Mouse (Mus musculus): Measurements from ENCODE around the gene Pdcd5. TPM values are rescaled to one million over a fixed set of nuclear protein-coding genes. Genes with fewer than 3 reads are reported as not detected.
A peak's percentile ranks its signal among the peaks of the same experiment; 100 is the strongest.

Pdcd5 gene
- total and polyA plus RNA-seq, 2 experiments from 2014 or later: 24.5 to 278 TPM

DNA sequence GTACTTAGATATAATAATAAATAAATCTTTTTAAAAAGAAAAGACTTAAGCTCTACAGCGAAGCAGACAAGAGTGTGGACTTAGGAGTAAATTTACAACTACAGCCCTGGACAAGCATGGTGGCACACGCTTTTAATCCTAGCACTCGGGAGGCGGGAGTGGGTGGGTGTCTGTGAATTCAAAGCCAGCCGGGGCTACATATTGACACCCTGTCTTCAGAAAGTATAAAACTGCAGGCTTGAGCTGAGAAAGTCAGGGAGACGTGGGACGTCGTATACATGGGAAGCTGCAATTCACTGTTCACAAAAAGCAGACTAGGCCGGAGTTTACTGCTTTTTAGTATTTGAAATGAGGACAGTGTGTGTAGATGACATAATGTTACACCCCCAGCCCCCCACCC, 10.4 kb downstream of the Pdcd5 start:
- TF ChIP-seq CTCF (IDR thresholded peaks at IDR 0.05; ENCODE audit: low read depth): no peak
- TF ChIP-seq EP300 (IDR thresholded peaks at IDR 0.05; ENCODE audit: low read depth): no peak
- H3K9me3 ChIP-seq (replicated peaks; ENCODE audit: control insufficient read depth, low read length): no peaks in the 10 kb centered on the region
- no peak for DNase-seq (ENCODE audit: low spot score)
- H3K27me3 ChIP-seq (ENCODE audit: control insufficient read depth, insufficient read depth, low read length): no peaks in the 10 kb centered on the region
- no peaks in the 10 kb centered on the region for H3K4me1 ChIP-seq (ENCODE audit: control insufficient read depth, insufficient read depth)
- H3K27ac ChIP-seq (ENCODE audit: low read depth): no peak overlapping the region
- no peak overlapping the region for H3K4me2 ChIP-seq (ENCODE audit: low read depth, low read length)
- H3K4me3 ChIP-seq (ENCODE audit: low read depth, low read length): no peak overlapping the region
- no peak for ATAC-seq (ENCODE audit: insufficient read depth, low read depth)
- WGBS: 94% methylated on average over 9 of the region's 9 CpGs
- no peak overlapping the region for H3K9ac ChIP-seq (replicated peaks; ENCODE audit: low read depth, low read length)
- peaks cover 63% of the 10 kb centered on the region for H3K36me3 ChIP-seq (replicated peaks; ENCODE audit: control insufficient read depth, insufficient read depth, low read length)

DNA sequence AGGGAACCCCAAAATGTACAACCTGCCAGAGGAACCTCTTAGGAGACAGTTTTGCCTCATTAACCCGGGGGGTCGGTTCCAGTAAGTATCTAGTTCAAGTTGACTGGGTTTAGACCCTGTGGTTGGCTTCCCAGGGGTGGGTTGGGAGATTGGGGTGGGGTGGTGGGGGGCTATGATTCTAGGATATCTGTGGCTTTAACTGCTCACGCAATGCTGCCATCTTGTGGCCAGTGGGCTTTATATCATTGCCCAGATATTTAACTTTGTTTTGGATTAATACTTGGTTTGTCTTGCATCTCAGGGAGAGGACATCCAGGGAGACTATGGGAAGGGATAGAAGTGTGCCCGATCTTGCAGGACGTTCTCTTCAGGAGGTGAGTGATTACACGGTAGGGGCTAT, 11.1 kb downstream of the Pdcd5 start:
- Histone ChIP-seq H3K27ac (ENCODE audit: low read depth) (no peak overlapping the region), H3K4me1 (ENCODE audit: control insufficient read depth, insufficient read depth) (no peaks in the 10 kb centered on the region), H3K36me3 (replicated peaks; ENCODE audit: control insufficient read depth, insufficient read depth, low read length) (peaks cover 62% of the 10 kb centered on the region), H3K9me3 (replicated peaks; ENCODE audit: control insufficient read depth, low read length) (no peaks in the 10 kb centered on the region), H3K27me3 (ENCODE audit: control insufficient read depth, insufficient read depth, low read length) (no peaks in the 10 kb centered on the region), H3K4me3 (ENCODE audit: low read depth, low read length) (no peak overlapping the region), H3K4me2 (ENCODE audit: low read depth, low read length) (no peak overlapping the region), H3K9ac (replicated peaks; ENCODE audit: low read depth, low read length) (no peak overlapping the region)
- no peak for ATAC-seq (ENCODE audit: insufficient read depth, low read depth)
- no peak for DNase-seq (ENCODE audit: low spot score)
- TF ChIP-seq EP300 (IDR thresholded peaks at IDR 0.05; ENCODE audit: low read depth): no peak
- peak; percentile 54 for TF ChIP-seq CTCF (IDR thresholded peaks at IDR 0.05; ENCODE audit: low read depth)
- 51% methylated on average over 6 of the region's 6 CpGs for WGBS

DNA sequence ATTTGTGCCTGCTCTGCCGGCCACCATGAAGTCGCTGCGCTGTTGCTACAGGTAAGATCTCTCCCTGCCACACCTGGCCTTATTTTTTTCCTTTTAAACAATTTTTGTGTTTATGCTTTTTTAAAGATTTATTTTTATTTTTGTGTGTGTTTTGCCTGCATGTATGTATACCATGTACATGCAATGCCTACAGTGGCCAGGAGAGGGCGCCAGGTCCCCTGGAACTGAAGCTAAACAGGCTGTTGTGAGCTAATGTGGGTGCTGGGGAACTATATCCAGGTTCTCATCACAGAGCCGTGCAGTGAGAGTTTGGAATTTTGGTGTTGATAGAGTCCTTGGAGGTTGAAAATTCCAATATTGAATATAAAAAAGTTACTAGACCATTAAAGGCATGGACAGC, 18.8 kb downstream of the Pdcd5 start:
- TF ChIP-seq EP300 (IDR thresholded peaks at IDR 0.05; ENCODE audit: low read depth): no peak
- peak; percentile 57 for TF ChIP-seq CTCF (IDR thresholded peaks at IDR 0.05; ENCODE audit: low read depth)
- Histone ChIP-seq H3K27ac (ENCODE audit: low read depth) (no peak overlapping the region), H3K27me3 (ENCODE audit: control insufficient read depth, insufficient read depth, low read length) (no peaks in the 10 kb centered on the region), H3K36me3 (replicated peaks; ENCODE audit: control insufficient read depth, insufficient read depth, low read length) (peaks cover 60% of the 10 kb centered on the region), H3K9ac (replicated peaks; ENCODE audit: low read depth, low read length) (no peak overlapping the region), H3K4me1 (ENCODE audit: control insufficient read depth, insufficient read depth) (no peaks in the 10 kb centered on the region), H3K9me3 (replicated peaks; ENCODE audit: control insufficient read depth, low read length) (no peaks in the 10 kb centered on the region), H3K4me2 (ENCODE audit: low read depth, low read length) (no peak overlapping the region), H3K4me3 (ENCODE audit: low read depth, low read length) (no peak overlapping the region)
- DNase-seq (ENCODE audit: low spot score) (no peak), ATAC-seq (ENCODE audit: insufficient read depth, low read depth) (no peak)
- 74% methylated on average over 5 of the region's 5 CpGs for whole genome bisulfite sequencing

DNA sequence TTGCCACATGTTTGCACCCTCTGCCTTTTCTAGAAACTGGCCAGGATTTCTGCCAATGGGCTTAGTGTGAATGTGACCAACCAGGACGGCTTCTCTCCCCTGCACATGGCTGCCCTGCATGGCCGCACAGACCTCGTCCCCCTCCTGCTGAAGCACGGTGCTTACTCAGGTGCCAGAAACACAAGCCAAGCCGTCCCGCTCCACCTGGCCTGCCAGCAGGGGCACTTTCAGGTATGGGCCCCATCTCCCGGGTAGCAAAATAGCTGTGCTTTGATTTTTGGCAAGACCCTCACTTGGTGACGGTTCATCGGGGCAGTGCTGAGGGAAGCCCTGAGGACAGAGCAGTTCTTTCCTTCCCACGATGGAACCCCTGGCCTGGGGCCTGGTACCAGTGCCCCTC, 19.9 kb downstream of the Pdcd5 start:
- DNase-seq (ENCODE audit: low spot score) (no peak), ATAC-seq (ENCODE audit: insufficient read depth, low read depth) (no peak)
- H3K4me3 ChIP-seq (ENCODE audit: low read depth, low read length): no peak overlapping the region
- H3K27ac ChIP-seq (ENCODE audit: low read depth): no peak overlapping the region
- peaks cover 64% of the 10 kb centered on the region for H3K36me3 ChIP-seq (replicated peaks; ENCODE audit: control insufficient read depth, insufficient read depth, low read length)
- no peaks in the 10 kb centered on the region for H3K4me1 ChIP-seq (ENCODE audit: control insufficient read depth, insufficient read depth)
- no peak for TF ChIP-seq CTCF (IDR thresholded peaks at IDR 0.05; ENCODE audit: low read depth)
- no peak for TF ChIP-seq EP300 (IDR thresholded peaks at IDR 0.05; ENCODE audit: low read depth)
- H3K4me2 ChIP-seq (ENCODE audit: low read depth, low read length): no peak overlapping the region
- no peak overlapping the region for H3K9ac ChIP-seq (replicated peaks; ENCODE audit: low read depth, low read length)
- no peaks in the 10 kb centered on the region for H3K9me3 ChIP-seq (replicated peaks; ENCODE audit: control insufficient read depth, low read length)
- H3K27me3 ChIP-seq (ENCODE audit: control insufficient read depth, insufficient read depth, low read length): no peaks in the 10 kb centered on the region
- WGBS: 93% methylated on average over 10 of the region's 10 CpGs

DNA sequence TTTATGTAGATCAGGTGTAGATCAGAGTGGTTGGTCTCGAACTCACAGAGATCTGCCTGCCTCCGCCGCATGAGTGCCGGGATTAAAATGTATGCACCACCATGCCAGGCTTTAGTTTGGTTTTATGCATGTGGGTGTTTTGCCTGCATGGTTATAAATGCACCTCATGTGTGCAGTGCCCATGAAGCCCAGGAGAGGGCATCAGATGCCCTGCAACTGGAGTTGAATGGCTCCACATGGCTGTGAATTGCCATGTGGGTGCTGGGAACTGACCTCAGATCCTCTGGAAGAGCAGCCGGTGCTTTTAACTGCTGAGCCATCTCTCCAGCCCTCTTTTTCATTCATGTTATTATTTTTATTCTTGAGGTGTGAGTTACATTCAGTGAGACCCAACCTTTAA, 21.3 kb downstream of the Pdcd5 start:
- no peak overlapping the region for H3K27ac ChIP-seq (ENCODE audit: low read depth)
- no peak overlapping the region for H3K4me2 ChIP-seq (ENCODE audit: low read depth, low read length)
- no peak overlapping the region for H3K4me3 ChIP-seq (ENCODE audit: low read depth, low read length)
- H3K9ac ChIP-seq (replicated peaks; ENCODE audit: low read depth, low read length): no peak overlapping the region
- DNase-seq (ENCODE audit: low spot score) (no peak), ATAC-seq (ENCODE audit: insufficient read depth, low read depth) (no peak)
- peaks cover 58% of the 10 kb centered on the region for H3K36me3 ChIP-seq (replicated peaks; ENCODE audit: control insufficient read depth, insufficient read depth, low read length)
- no peaks in the 10 kb centered on the region for H3K9me3 ChIP-seq (replicated peaks; ENCODE audit: control insufficient read depth, low read length)
- 95% methylated on average over 5 of the region's 5 CpGs for WGBS
- no peaks in the 10 kb centered on the region for H3K27me3 ChIP-seq (ENCODE audit: control insufficient read depth, insufficient read depth, low read length)
- no peak for TF ChIP-seq CTCF (IDR thresholded peaks at IDR 0.05; ENCODE audit: low read depth)
- no peak for TF ChIP-seq EP300 (IDR thresholded peaks at IDR 0.05; ENCODE audit: low read depth)
- no peaks in the 10 kb centered on the region for H3K4me1 ChIP-seq (ENCODE audit: control insufficient read depth, insufficient read depth)

DNA sequence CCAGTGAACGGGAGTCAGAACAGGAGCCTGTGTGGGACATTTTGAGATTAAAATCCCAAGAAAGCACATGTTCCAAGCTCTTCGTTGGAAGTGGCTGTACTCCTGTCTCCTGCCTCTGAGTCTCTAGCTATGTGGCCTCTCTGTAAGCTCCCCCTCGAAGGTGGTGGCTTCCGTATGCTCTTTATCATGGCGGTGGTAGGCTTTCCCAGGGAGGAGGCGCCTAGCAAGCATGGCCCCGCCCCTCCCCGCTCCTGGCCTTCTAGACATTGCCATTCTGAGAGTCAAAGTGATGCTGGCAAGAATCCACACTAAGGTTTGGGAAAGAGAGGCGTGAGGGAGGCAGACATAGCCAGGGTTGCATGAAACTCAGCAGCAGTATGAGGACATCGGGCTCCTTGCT, 24.7 kb downstream of the Pdcd5 start:
- no peak overlapping the region for H3K27ac ChIP-seq (ENCODE audit: low read depth)
- no peak for ATAC-seq (ENCODE audit: insufficient read depth, low read depth)
- no peaks in the 10 kb centered on the region for H3K9me3 ChIP-seq (replicated peaks; ENCODE audit: control insufficient read depth, low read length)
- no peak overlapping the region for H3K4me2 ChIP-seq (ENCODE audit: low read depth, low read length)
- DNase-seq (ENCODE audit: low spot score): no peak
- TF ChIP-seq CTCF (IDR thresholded peaks at IDR 0.05; ENCODE audit: low read depth) (no peak), EP300 (IDR thresholded peaks at IDR 0.05; ENCODE audit: low read depth) (no peak)
- no peaks in the 10 kb centered on the region for H3K4me1 ChIP-seq (ENCODE audit: control insufficient read depth, insufficient read depth)
- no peak overlapping the region for H3K4me3 ChIP-seq (ENCODE audit: low read depth, low read length)
- H3K27me3 ChIP-seq (ENCODE audit: control insufficient read depth, insufficient read depth, low read length): no peaks in the 10 kb centered on the region
- H3K36me3 ChIP-seq (replicated peaks; ENCODE audit: control insufficient read depth, insufficient read depth, low read length): peaks cover 52% of the 10 kb centered on the region
- no peak overlapping the region for H3K9ac ChIP-seq (replicated peaks; ENCODE audit: low read depth, low read length)
- 85% methylated on average over 10 of the region's 10 CpGs for WGBS

All from heart, postnatal 0 days (tissue).